Mouse (Mus musculus): ENCODE results near the gene Kif13a.
A peak's percentile ranks its signal among the peaks of the same experiment; 100 is the strongest.

Gene Kif13a

DNA sequence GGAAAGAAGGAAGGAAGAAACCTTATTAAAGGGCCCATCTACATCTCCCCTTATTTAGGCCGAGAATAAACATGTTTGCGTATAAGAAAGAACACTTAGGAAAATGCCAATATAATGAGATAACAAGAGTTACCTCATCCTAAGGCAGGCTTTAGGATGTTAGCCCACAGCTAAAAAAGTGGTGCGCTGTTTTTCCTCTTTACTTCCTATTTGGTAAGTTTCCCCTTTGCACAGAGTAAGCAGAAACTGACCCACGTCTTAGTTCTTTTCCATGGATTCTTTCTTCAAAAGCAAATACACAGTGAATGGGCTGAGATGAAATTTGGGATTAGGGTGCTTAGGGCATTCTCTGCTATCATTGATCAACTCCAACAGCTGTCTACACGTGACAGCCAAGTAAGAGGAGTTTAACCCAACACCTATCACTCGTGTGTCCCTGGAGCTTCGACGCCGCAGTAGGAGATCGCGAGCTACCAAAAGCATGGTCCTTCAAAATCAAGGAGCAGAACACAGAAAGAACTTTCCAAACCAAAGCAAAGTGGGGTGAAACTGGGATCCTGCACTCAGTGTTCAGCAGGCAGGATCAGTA lies 194.4 kb downstream of the Kif13a start:
- no peak for DNase-seq (ENCODE audit: low read depth, low spot score)

DNA sequence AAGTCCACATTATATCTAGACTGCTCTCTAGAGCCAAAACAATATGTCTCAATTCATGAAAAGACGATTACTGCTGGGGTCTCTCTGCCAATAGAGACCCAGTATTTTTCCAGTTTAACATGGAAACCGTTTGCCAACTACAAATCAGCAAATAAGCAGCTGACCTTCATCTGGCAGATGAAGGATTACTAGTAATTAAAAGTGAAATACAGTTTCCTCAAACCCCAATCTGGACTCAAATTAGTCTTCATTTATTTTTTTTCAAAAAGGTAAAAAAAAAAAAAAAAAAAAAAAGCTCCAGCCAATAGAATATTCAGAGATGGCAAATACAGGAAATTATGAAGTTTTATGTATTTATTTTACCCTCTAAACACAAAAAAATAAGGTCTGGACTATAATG lies 199.7 kb downstream of the Kif13a start:
- DNase-seq (ENCODE audit: low read depth, low spot score), result no peak

DNA sequence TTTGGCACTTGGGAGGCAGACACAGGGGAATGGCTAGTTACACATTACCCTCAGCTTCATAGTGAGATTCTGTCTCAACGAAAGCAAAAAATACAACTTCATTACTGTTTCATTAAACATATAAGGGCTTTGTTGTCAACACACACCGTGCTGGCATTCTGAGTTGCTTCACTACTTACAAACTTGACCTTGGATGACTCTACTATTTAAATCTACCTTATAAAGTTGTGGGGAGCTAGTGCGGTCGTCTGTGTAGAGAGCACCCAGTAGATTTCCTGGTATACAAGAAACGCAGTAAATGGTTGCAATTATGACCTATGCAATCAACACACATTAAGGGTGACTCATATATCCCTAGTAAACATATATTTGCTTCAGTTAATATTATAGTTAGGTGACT lies 201.3 kb downstream of the Kif13a start:
- no peak for DNase-seq (ENCODE audit: low read depth, low spot score)

DNA sequence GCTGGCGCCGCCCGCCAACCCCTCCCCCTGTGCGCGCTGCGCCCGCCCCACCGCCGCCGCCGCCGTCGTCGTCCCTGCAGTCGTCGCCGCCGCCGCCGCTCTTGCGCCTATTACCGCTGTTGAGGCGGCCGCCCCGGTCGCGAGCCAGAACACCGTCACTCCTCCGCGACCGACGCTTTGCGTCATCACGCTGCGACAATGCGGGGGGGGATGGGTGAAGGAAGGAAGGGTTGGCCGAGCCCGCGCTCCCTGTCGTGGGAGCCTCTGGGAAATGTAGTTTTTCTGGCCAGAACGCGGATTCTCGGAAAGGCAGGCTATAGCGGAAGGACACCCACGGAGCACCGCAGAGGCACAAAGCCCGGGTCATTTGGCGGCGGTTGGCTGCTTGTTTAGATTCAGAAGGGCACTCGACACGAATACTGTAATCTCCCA lies 201.8 kb downstream of the Kif13a start, which contains the start of gene Nup153:
Gene Nup153, minus strand, starts transcription at position 104 of the 432 bp plus-strand sequence.
- peak; percentile 99 for DNase-seq (ENCODE audit: low read depth, low spot score)

DNA sequence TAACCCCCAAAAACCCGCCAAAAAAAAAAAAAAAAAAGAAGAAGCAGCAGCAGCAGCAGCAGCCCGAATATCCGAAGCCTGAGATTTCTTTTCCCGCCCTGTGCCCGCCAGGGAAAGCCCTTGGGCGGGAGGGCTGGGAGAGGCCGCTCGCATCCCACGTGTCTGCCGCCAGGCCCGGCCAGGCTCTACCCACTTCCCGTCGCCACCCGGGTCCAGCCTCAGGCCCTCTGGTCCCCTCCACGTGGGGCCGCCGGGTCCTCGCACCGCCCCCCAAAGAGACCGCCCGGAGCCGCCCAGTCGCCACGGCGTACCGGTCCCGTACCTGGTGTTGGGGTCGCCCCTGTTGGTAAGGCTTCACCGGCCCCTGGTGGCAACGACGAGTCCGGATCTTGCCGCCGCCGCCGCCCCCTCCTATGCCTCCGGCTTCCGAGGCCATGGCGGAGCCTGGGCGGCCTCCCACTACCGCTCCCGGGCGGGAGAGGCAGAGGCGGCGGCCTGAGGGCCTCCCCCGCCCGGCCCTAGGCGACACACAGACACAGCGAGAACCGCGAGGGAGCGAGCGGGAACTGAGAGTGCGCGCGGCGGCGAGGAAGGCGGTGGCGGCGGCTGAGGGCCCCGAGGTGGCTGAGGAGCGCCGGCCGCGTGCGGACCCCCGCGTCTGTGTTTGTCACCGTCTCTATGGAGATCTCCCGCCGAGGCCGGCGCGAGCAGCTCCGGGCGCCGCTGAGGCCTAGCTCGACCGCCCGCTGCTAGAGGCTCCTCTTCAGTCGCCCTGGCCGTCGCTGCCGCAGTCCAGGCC lies 202.4 kb downstream of the Kif13a start:
- DNase-seq (ENCODE audit: low read depth, low spot score), result peak; percentile 52

DNA sequence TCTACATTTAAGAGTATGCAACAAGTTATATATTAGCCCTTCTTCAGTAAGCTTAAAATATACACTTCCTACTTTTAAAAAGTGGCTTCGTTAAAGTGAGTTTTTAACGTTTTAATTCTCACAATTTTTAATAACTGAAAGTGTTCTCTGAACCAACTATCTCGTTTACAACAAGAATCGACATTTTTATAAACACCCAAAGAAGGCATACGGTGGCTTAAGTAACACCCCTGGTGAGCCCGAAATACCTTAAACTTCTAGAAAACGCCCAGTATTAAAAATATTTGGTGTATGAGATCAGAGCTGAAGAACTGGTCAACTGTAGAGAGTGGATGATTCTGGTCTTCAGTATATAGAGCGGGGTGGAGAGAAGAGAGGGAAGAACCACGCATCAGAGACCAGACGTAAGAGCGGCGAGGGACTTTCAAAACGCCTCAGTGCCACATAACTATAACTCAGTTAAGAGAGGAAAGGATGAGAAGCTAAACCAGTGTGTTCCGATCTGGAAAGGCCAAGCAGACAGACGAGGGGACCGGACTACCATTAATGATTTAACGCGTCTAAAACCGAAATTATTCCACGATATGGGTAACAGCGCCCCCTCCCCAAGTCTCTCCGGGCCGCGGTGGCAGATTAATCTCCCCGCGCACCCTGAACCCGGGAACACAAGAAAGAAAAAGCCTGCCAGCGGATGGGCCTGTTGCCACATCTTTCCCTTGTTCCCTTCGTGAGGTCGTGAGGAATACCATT lies 203.2 kb downstream of the Kif13a start:
- peak; percentile 25 for DNase-seq (ENCODE audit: low read depth, low spot score)

DNA sequence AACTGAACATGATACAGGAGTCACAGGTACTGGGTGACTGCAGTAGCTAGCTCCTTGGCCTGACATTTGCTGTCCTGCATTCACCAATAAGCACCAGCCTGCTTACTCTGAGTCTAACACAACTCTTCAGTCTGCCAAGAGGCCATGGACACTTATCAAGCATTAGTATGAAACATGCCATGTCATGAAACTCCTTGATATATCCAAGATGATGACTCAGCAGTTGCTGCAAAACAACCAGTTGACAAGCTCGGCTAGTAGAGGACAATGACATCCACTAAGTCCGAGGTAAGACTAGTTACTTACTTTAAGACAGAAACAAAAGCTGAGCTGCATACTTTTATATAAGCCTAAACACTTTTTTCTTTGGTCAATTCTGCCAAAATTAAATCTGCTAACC lies 204.4 kb downstream of the Kif13a start:
- peak; percentile 4 for DNase-seq (ENCODE audit: low read depth, low spot score)

DNA sequence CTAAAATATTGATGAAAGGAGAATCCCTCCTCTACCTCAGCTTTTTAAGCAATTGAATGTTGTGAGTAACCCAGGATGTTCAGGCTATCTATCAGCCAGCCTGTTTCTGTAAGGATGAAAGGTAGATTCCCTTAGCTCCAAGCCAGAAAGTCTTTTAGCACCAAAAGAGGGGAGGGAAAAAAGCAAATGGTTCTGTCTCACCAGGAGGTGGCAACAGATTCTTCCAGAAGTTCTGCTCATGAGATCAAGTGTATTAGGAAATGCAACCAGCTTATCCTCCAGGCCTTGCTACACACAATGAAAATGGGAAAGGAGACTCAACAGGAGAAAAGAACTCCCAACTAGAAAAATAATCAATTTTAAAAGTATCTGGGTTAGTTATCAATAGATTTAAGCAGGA lies 205.3 kb downstream of the Kif13a start:
- DNase-seq (ENCODE audit: low read depth, low spot score), result peak; percentile 59

DNA sequence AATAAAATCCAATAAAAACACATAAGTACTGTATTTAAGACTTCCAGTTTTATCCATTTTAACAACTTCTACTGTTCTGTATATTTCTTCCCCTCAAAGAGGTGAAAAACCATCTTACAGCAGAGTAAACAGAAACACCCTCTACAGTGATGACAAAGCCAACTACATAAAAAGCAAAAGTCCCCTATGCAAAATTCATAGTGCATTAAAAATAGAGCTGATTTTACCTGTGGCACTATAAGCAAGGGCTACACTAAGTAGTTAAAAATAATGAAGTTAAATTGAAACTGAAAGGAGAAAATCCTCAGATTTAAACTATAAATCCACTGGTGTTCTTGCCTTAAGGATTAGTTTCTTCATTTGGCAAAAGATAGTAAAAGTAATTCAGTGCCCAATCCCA lies 208.7 kb downstream of the Kif13a start:
- no peak for DNase-seq (ENCODE audit: low read depth, low spot score)

DNA sequence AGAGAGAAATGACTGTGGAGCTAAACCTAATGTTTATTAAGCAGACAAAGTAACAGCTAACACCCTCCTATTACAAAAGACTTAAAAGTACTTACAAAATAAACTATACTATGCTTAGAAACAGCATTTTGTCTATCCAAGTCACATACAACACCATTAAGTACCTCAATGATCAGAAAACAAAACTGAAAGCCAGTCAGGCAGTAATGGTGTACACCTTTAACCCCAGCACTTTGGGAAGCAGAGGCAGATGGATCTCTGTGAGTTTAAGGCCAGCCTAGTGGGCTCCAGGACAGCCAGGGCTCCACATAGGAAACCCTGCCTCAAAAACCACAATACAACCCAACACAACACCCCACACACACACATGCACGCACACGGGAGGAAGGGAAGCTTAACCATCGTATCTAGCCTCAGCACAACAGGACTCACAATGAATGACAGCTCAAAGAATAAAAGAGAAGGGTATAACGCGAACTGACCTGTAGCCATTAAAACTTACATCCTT lies 210.7 kb downstream of the Kif13a start:
- DNase-seq (ENCODE audit: low read depth, low spot score), result no peak

DNA sequence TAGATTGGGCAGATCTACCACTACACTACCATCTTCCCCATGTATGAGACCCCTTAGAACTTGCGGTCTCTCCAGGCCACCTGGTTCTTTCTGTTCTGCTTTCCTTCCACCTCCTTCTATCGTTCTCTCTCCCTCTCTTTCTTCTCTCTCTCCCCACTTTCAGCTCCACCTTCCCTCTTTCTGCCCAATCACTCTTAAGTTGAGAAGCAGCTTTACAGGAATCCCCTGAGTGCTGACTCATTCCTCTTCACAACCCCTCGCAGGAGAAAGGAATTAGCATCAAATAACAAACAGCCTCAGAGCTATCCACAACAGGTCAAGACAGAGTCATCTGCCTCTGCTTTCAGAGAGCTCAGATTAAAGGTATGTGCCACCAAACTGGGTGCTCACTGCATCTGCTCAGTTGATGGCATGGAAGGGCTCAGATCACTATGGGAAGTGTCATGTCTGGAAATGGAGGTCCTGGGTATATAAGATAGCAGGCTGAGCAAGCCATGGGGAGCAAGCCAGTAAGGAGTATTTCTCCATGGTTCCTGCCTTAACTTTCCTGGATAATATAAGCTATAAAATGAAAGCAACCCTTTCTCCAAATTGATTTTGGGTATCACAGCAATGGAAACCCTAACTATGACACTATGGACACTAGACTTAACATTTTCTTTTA lies 213.6 kb downstream of the Kif13a start:
- peak; percentile 7 for DNase-seq (ENCODE audit: low read depth, low spot score)

DNA sequence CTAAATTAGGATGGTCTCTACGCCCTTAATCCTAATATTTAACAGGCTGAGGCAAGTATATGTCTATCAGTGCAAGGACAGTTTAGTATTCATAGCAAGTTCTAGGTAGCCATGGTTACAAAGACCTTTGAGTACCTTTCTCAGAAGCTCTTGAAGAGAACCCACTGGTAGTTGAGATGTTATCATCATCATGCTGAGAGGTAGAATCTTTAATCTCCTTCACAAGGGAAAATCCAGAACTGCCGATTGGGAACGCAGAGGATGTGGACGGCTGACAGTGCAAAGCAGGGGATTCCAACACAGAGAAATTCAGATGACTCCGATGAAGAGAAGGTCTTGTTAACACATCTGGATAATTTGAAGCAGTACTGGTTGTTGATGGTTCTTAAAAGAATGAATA lies 216.2 kb downstream of the Kif13a start:
- no peak for DNase-seq (ENCODE audit: low read depth, low spot score)

DNA sequence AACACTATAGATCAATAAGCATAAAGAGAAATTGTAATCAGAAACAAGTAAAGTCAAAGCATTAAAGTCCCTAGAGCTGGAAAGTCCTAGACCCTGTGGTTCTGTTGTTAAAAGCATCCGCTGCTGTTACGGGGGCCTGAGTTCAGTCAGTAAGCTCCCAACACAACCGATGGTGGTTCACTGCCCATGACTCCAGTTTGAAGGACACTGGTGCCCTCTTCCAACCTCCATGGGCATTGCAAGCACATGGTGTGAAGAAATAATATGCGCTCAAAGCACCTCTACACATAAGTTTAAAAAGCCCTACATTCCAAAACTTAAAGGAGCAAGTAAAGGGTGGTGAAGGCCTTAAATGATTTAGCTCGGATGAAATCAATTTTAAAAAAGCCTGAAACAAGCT lies 226.5 kb downstream of the Kif13a start:
- DNase-seq (ENCODE audit: low read depth, low spot score), result peak; percentile 24

DNA sequence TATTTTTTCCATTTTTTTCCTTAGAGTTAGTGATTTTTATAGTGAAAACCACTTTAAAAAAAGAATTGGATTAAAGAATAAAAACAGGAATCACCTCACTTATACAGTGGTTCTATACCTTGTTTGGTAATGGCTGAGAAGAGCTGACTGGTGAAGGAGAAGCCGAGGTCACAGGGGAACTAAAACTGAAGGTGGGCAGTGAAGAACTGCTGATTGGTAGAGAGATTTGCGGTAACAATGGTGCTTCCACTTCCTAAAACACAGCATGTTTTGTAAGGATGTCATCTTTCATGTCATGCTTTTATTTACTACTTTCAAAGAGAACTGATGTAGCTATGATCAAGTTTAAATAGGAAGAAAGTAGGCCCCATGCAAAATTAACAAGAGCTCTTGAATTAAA lies 228.2 kb downstream of the Kif13a start:
- DNase-seq (ENCODE audit: low read depth, low spot score), result no peak

DNA sequence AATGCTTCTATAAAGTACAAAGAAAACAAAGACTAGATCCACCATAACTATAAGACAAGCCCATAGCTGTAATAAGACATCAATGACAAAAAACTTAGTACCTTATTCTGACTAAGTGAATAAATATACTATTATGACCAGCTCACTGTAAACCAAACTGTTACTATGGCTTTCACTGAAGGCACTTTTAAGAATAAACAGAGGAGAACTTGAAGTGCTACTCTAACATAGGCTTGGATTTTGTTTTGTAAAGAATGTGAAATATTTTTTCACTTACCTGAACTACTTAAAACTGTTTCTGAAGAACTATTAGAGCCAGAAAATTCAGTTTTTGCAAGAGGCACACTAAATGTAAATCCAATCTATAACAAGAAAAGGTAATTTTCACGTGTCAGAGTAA lies 230.3 kb downstream of the Kif13a start:
- DNase-seq (ENCODE audit: low read depth, low spot score), result no peak

Measured in brain, adult 2 months (tissue).